8 mouse cellular contexts compared by ENCODE assay signal in genomic region chr3:124274928-124275609, GRCm38 (mm10). TPM values are rescaled to one million over a fixed set of nuclear protein-coding genes. Genes with fewer than 3 reads are reported as not detected.
A peak's percentile ranks its signal among the peaks of the same experiment; 100 is the strongest.
DNase-seq lines count a peak whose midpoint lies in the region; ATAC-seq and TF ChIP-seq lines count a peak whose summit lies in the region.
"Not testable (repeated sequence)": the region's sequence is repeated elsewhere in the genome, so short reads cannot be mapped to it uniquely, and the experiment has no call there.

No protein-coding gene starts in this region.

- H3K27ac ChIP-seq in forebrain, embryonic 14.5 days (ENCODE audit: low read depth, low read length); limb, embryonic 12.5 days; neural tube, embryonic 11.5 days (ENCODE audit: low read depth, low read length); testis, adult 2 months (ENCODE audit: control insufficient read depth, insufficient read depth, low read depth, low read length): not testable (repeated sequence)

- CTCF ChIA-PET in Patski (lab: Charles Lee): interaction anchor here (0.7 to 2.4 kb wide), 11 partner anchors 17 to 776 kb away, joined by 3 to 35 read pairs (median 4); no protein-coding TSS in a partner anchor

- DNase-seq in Patski (ENCODE audit: low read depth, low spot score): not testable (repeated sequence)
- DNase-seq in cerebellum, adult 9-10 months: peak; percentile 80
- DNase-seq in forebrain, embryonic 14.5 days (ENCODE audit: low spot score): peak; percentile 87
- DNase-seq in heart, postnatal 14 days: peak; percentile 34 to 45
- DNase-seq in kidney, postnatal 14 days: peak; percentile 36
- DNase-seq in neural tube, embryonic 11.5 days (ENCODE audit: low spot score): peak; percentile 55

- not testable (repeated sequence) for H3K9me3 ChIP-seq in forebrain, embryonic 14.5 days (replicated peaks; ENCODE audit: control insufficient read depth, low read length); limb, embryonic 12.5 days; neural tube, embryonic 11.5 days (ENCODE audit: control insufficient read depth, low read length)

- intact Hi-C loops in heart, postnatal 14 days (cut with DNase I): loop anchor here (2.0 to 10.0 kb wide), 2 partner anchors 580 to 758 kb away; partner anchors contain the start of gene Ndst3

- TF ChIP-seq POLR2A in testis, adult 2 months (IDR thresholded peaks at IDR 0.05; ENCODE audit: control insufficient read depth, low read depth, low read length): not testable (repeated sequence)

- not testable (repeated sequence) for H3K4me3 ChIP-seq in forebrain, embryonic 14.5 days (ENCODE audit: low read depth, low read length); limb, embryonic 12.5 days (replicated peaks); neural tube, embryonic 11.5 days (ENCODE audit: low read depth, low read length); testis, adult 2 months (ENCODE audit: control insufficient read depth, low read depth, low read length)

- in situ Hi-C loops in Patski (cut with MboI; ENCODE audit: low pct_unique_long_range_greater_than_20kb): loop anchor here (5.0 to 25.0 kb wide), 4 partner anchors 310 to 888 kb away; partner anchors contain the start of genes 1700003H04Rik, Mettl14 and Ndst3

- 0 out of 2 replicates have a peak overlapping the region, but pooled peaks have one; percentile 23 for H3K4me2 ChIP-seq in forebrain, embryonic 14.5 days (ENCODE audit: low read length)
- 0 out of 2 replicates have a peak overlapping the region, but pooled peaks have one; percentile 21 for H3K4me2 ChIP-seq in limb, embryonic 12.5 days
- H3K4me2 ChIP-seq in neural tube, embryonic 11.5 days (ENCODE audit: low read depth): not testable (repeated sequence)

- not testable (repeated sequence) for H3K36me3 ChIP-seq in forebrain, embryonic 14.5 days (ENCODE audit: control insufficient read depth, insufficient read depth, low read length); limb, embryonic 12.5 days; neural tube, embryonic 11.5 days (ENCODE audit: control insufficient read depth, insufficient read depth, low read length); testis, adult 2 months (ENCODE audit: control insufficient read depth, insufficient read depth, low read length)

- H3K27me3 ChIP-seq in Patski; forebrain, embryonic 14.5 days (replicated peaks; ENCODE audit: control insufficient read depth, insufficient read depth, low read length); limb, embryonic 12.5 days; neural tube, embryonic 11.5 days (ENCODE audit: control insufficient read depth, insufficient read depth, low read length); testis, adult 2 months (ENCODE audit: control insufficient read depth, insufficient read depth, low read length): not testable (repeated sequence)

- peak; percentile 97 for TF ChIP-seq CTCF in Patski (IDR thresholded peaks at IDR 0.05)
- TF ChIP-seq CTCF in testis, adult 2 months (IDR thresholded peaks at IDR 0.05; ENCODE audit: control insufficient read depth, insufficient read depth, insufficient replicate concordance, low read depth, low read length): peak; percentile 61; the same call in 1 of the 2 replicates

- peak; percentile 63 for ATAC-seq in Patski
- ATAC-seq in forebrain, embryonic 14.5 days: peak; percentile 67
- ATAC-seq in limb, embryonic 12.5 days (ENCODE audit: insufficient number of reproducible peaks, insufficient read depth, low FRiP score, low TSS enrichment, low read depth): not testable (repeated sequence)
- peak; percentile 9; the same call in 1 of the 2 replicates for ATAC-seq in neural tube, embryonic 11.5 days (ENCODE audit: insufficient read depth, low FRiP score, low TSS enrichment)

- H3K4me1 ChIP-seq in forebrain, embryonic 14.5 days (ENCODE audit: control insufficient read depth, insufficient read depth, low read length); limb, embryonic 12.5 days (replicated peaks); neural tube, embryonic 11.5 days (ENCODE audit: control insufficient read depth, insufficient read depth, low read length); testis, adult 2 months (ENCODE audit: control insufficient read depth, insufficient read depth, low read length): not testable (repeated sequence)

- POLR2A ChIA-PET in Patski (lab: Charles Lee): not testable (repeated sequence)

- not testable (repeated sequence) for H3K9ac ChIP-seq in forebrain, embryonic 14.5 days (ENCODE audit: low read length); limb, embryonic 12.5 days (replicated peaks); neural tube, embryonic 11.5 days (ENCODE audit: low read length)

- WGBS in forebrain, embryonic 14.5 days: 9% methylated on average over 13 of the region's 13 CpGs
- WGBS in limb, embryonic 12.5 days: 16% methylated on average over 13 of the region's 13 CpGs
- WGBS in neural tube, embryonic 11.5 days: 14% methylated on average over 13 of the region's 13 CpGs

RNA-seq across cellular contexts. Expression of gene Tram1l1, which starts 45.6 kb away (rescaled TPM):
- polyA plus RNA-seq in Patski (2021): not detected
- polyA plus RNA-seq in forebrain, embryonic 14.5 days (2014; fragmentation: Nextera tagmentation; extraction: Ambion mirVana): 40.8 and 41.6 TPM in 2 replicates
- total RNA-seq in heart, postnatal 14 days (2021): under 1 TPM; 0.22 to 0.24 TPM
- 12.7 and 13.6 TPM in 2 replicates for polyA plus RNA-seq in limb, embryonic 12.5 days (2016; fragmentation: Nextera tagmentation; extraction: Ambion mirVana)
- 26.2 and 26.9 TPM in 2 replicates for polyA plus RNA-seq in neural tube, embryonic 11.5 days (2014; fragmentation: Nextera tagmentation; extraction: Ambion mirVana)
- 0.24 and 0.32 TPM in 2 replicates for polyA plus RNA-seq in testis, adult 2 months (2012; rRNA removed)

Comparison
In these comparisons a context has a peak if more than half of its experiments do, and no peak if none do; other contexts are left out.
1. RNA of gene Tram1l1, which starts 45.6 kb away (polyA plus RNA-seq): 40.8 to 41.6 TPM in forebrain, embryonic 14.5 days, 26.2 to 26.9 TPM in neural tube, embryonic 11.5 days and 12.7 to 13.6 TPM in limb, embryonic 12.5 days; 0.24 to 0.32 TPM in testis, adult 2 months and not detected in Patski (single experiment); every median in the first group is over 10 times any median in the second.